Mouse (Mus musculus) urinary bladder, postnatal 14 days (tissue): Measurements from ENCODE around the gene Tmigd1.
"Not testable (repeated sequence)": the region's sequence is repeated elsewhere in the genome, so short reads cannot be mapped to it uniquely, and the experiment has no call there.

Experiments
- DNase-seq: peaks from one replicate; pipeline ENCODE4 v3.0.0; 2021; ENCODE audit warnings: low spot score

The Tmigd1 gene

GRCm38 (mm10) chr11:76898751-76899150 lies 3.2 kb upstream of the Tmigd1 start:
- DNase-seq = no peak

- no peak for DNase-seq
These were observed 1.9 kb upstream of the Tmigd1 start for GRCm38 (mm10) chr11:76899758-76900738.

- no peak for DNase-seq
These were observed 2.4 kb downstream of the Tmigd1 start for GRCm38 (mm10) chr11:76904340-76904739.

GRCm38 (mm10) chr11:76908651-76909050 lies 6.7 kb downstream of the Tmigd1 start:
- no peak for DNase-seq

GRCm38 (mm10) chr11:76911325-76912054 lies 9.5 kb downstream of the Tmigd1 start:
- no peak for DNase-seq

GRCm38 (mm10) chr11:76912055-76912395 lies 10.1 kb downstream of the Tmigd1 start:
- DNase-seq = no peak

- no peak for DNase-seq
These were observed 12.4 kb downstream of the Tmigd1 start for GRCm38 (mm10) chr11:76914366-76914765.

- no peak for DNase-seq
These were observed 14.7 kb downstream of the Tmigd1 start for GRCm38 (mm10) chr11:76916539-76917229.

GRCm38 (mm10) chr11:76917230-76917548 lies 15.2 kb downstream of the Tmigd1 start:
- no peak for DNase-seq

GRCm38 (mm10) chr11:76920607-76921006 lies 18.6 kb downstream of the Tmigd1 start:
- DNase-seq = no peak

- DNase-seq = no peak
These were observed 22.8 kb downstream of the Tmigd1 start, which contains the start of gene Blmh for GRCm38 (mm10) chr11:76924759-76925236. TSS of gene Blmh (plus strand) at chr11:76924809.

GRCm38 (mm10) chr11:76928586-76928985 lies 26.6 kb downstream of the Tmigd1 start:
- not testable (repeated sequence) for DNase-seq

GRCm38 (mm10) chr11:76933209-76933608 lies 31.2 kb downstream of the Tmigd1 start:
- DNase-seq = no peak

GRCm38 (mm10) chr11:76936578-76936977 lies 34.6 kb downstream of the Tmigd1 start:
- no peak for DNase-seq

GRCm38 (mm10) chr11:76944839-76945238 lies 42.9 kb downstream of the Tmigd1 start:
- DNase-seq = no peak

- peak; percentile 95 for DNase-seq
These were observed 43.6 kb downstream of the Tmigd1 start for GRCm38 (mm10) chr11:76945386-76946202.

- no peak for DNase-seq
These were observed 44.2 kb downstream of the Tmigd1 start for GRCm38 (mm10) chr11:76946203-76946585.

GRCm38 (mm10) chr11:76953536-76953935 lies 51.6 kb downstream of the Tmigd1 start:
- no peak for DNase-seq

- no peak for DNase-seq
These were observed 63.7 kb downstream of the Tmigd1 start for GRCm38 (mm10) chr11:76965703-76966102.
